In genomic region chr16:22939120-22939695, GRCm38 (mm10) we compare ENCODE assay signal across 25 mouse cellular contexts. TPM values are rescaled to one million over a fixed set of nuclear protein-coding genes. Genes with fewer than 3 reads are reported as not detected.
DNase-seq lines count a peak whose midpoint lies in the region; ATAC-seq and TF ChIP-seq lines count a peak whose summit lies in the region.
"Had no signal": no experiment of that assay in that cellular context is flagged by ENCODE, and none has a peak within 500 bp of the region (broad histone marks: within the 10 kb centered on the region; RNA-seq: fewer than 3 reads in every experiment).

No protein-coding gene starts in this region.

- H3K27ac ChIP-seq in heart, adult 2 months = no peak overlapping the region
- no peak overlapping the region for H3K27ac ChIP-seq in CH12.LX (ENCODE audit: insufficient read depth, low read depth)
- no peak overlapping the region for H3K27ac ChIP-seq in embryonic facial prominence, embryonic 15.5 days (replicated peaks)
- no peak overlapping the region for H3K27ac ChIP-seq in midbrain, embryonic 11.5 days (ENCODE audit: low read depth, low read length)
- H3K27ac ChIP-seq: embryonic facial prominence, embryonic 12.5 days; forebrain, embryonic 13.5 days; forebrain, embryonic 15.5 days had no signal

- H3K9ac ChIP-seq in heart, adult 2 months (ENCODE audit: low read depth, low read length) = no peak overlapping the region
- no peak overlapping the region for H3K9ac ChIP-seq in CH12.LX (ENCODE audit: insufficient read depth, low read depth)
- no peak overlapping the region for H3K9ac ChIP-seq in embryonic facial prominence, embryonic 15.5 days
- no peak overlapping the region for H3K9ac ChIP-seq in midbrain, embryonic 11.5 days (ENCODE audit: low read length)
- H3K9ac ChIP-seq: embryonic facial prominence, embryonic 12.5 days; forebrain, embryonic 13.5 days; forebrain, embryonic 15.5 days; forebrain, postnatal 0 days had no signal

- TF ChIP-seq EP300 in heart, adult 2 months (IDR thresholded peaks at IDR 0.05; ENCODE audit: insufficient read depth, low read depth, low read length) = no peak
- no peak for TF ChIP-seq EP300 in CH12.LX (IDR thresholded peaks at IDR 0.05; ENCODE audit: low read length)

- no peaks in the 10 kb centered on the region for H3K36me3 ChIP-seq in heart, adult 2 months (ENCODE audit: control insufficient read depth, insufficient read depth, low read length)
- peaks cover 0 to 2% of the 10 kb centered on the region in 2 experiments for H3K36me3 ChIP-seq in CH12.LX (replicated peaks in 1 of 2; ENCODE audit: control insufficient read depth in 1 of 2, insufficient read depth in 1 of 2, low read length in 1 of 2)
- no peaks in the 10 kb centered on the region for H3K36me3 ChIP-seq in embryonic facial prominence, embryonic 15.5 days
- H3K36me3 ChIP-seq in midbrain, embryonic 11.5 days (ENCODE audit: control insufficient read depth, insufficient read depth, low read length) = no peaks in the 10 kb centered on the region
- H3K36me3 ChIP-seq: embryonic facial prominence, embryonic 12.5 days; forebrain, embryonic 15.5 days; G1E had no signal

- no peak overlapping the region for H3K4me3 ChIP-seq in heart, adult 2 months
- no peak overlapping the region for H3K4me3 ChIP-seq in CH12.LX (replicated peaks in 1 of 3; ENCODE audit: low read depth in 2 of 3, low read length in 2 of 3, poor library complexity in 1 of 3)
- H3K4me3 ChIP-seq in embryonic facial prominence, embryonic 15.5 days (replicated peaks) = no peak overlapping the region
- no peak overlapping the region for H3K4me3 ChIP-seq in midbrain, embryonic 11.5 days (ENCODE audit: low read depth, low read length)
- H3K4me3 ChIP-seq: embryonic facial prominence, embryonic 12.5 days; forebrain, embryonic 13.5 days; forebrain, embryonic 15.5 days had no signal

- no peak for TF ChIP-seq CTCF in heart, adult 2 months (IDR thresholded peaks at IDR 0.05)
- TF ChIP-seq CTCF in CH12.LX (conservative IDR thresholded peaks at IDR 0.05 in 1 of 2, IDR thresholded peaks at IDR 0.05 in 1 of 2; ENCODE audit: low read depth in 2 of 2, low read length in 2 of 2) = no peak

- TF ChIP-seq RAD21 in CH12.LX (IDR thresholded peaks at IDR 0.05; ENCODE audit: low read depth, low read length) = no peak

- peak; percentile 76 for DNase-seq in heart, adult 11 months
- no peak for DNase-seq in heart, adult 2 months
- peak; percentile 11 for DNase-seq in CH12.LX (ENCODE audit: extremely low read depth)
- peak; percentile 9 for DNase-seq in ZHBTc4 (ENCODE audit: low read depth, low spot score)
- DNase-seq in midbrain, embryonic 11.5 days (ENCODE audit: low spot score, missing footprints) = no peak
- DNase-seq in cerebellum, adult 9-10 months = no peak
- DNase-seq: adrenal gland, adult 2 months; adrenal gland, postnatal 10 days; adrenal gland, postnatal 25 days; cerebellum, adult 11-12 months; cerebellum, adult 2 months; cerebellum, adult 9-11 months; cerebellum, postnatal 14 days; cerebellum, postnatal 36 days; embryo, embryonic 11 days; forebrain, postnatal 0 days had no signal

- no peaks in the 10 kb centered on the region for H3K27me3 ChIP-seq in heart, adult 2 months (ENCODE audit: control insufficient read depth, insufficient read depth, low read length)
- no peaks in the 10 kb centered on the region for H3K27me3 ChIP-seq in CH12.LX (replicated peaks)
- H3K27me3 ChIP-seq in embryonic facial prominence, embryonic 15.5 days = no peaks in the 10 kb centered on the region
- no peaks in the 10 kb centered on the region for H3K27me3 ChIP-seq in midbrain, embryonic 11.5 days (ENCODE audit: control insufficient read depth, insufficient read depth, low read length)
- H3K27me3 ChIP-seq: embryonic facial prominence, embryonic 12.5 days; forebrain, embryonic 13.5 days; forebrain, embryonic 15.5 days; Patski had no signal

- H3K79me2 ChIP-seq in heart, adult 2 months (replicated peaks; ENCODE audit: control insufficient read depth, insufficient read depth, low read length) = no peaks in the 10 kb centered on the region
- H3K79me2 ChIP-seq in CH12.LX (replicated peaks; ENCODE audit: control insufficient read depth, extremely low read depth, insufficient read depth, poor library complexity, severe bottlenecking) = no peaks in the 10 kb centered on the region

- peaks cover 13% of the 10 kb centered on the region for H3K9me3 ChIP-seq in CH12.LX (replicated peaks; ENCODE audit: low read length)
- H3K9me3 ChIP-seq in embryonic facial prominence, embryonic 15.5 days (replicated peaks) = no peaks in the 10 kb centered on the region
- H3K9me3 ChIP-seq in midbrain, embryonic 11.5 days (ENCODE audit: control insufficient read depth, low read length) = no peaks in the 10 kb centered on the region
- H3K9me3 ChIP-seq: embryonic facial prominence, embryonic 12.5 days; forebrain, embryonic 15.5 days; G1E had no signal

- WGBS in heart, adult 2 months = 58% methylated on average over 8 of the region's 8 CpGs
- 79% methylated on average over 8 of the region's 8 CpGs for WGBS in embryonic facial prominence, embryonic 15.5 days
- WGBS in midbrain, embryonic 11.5 days = 75% methylated on average over 8 of the region's 8 CpGs

- H3K4me2 ChIP-seq in CH12.LX (ENCODE audit: insufficient read depth, low read depth, poor library complexity, severe bottlenecking) = no peak overlapping the region
- no peak overlapping the region for H3K4me2 ChIP-seq in embryonic facial prominence, embryonic 15.5 days (replicated peaks)
- no peak overlapping the region for H3K4me2 ChIP-seq in midbrain, embryonic 11.5 days
- H3K4me2 ChIP-seq: embryonic facial prominence, embryonic 12.5 days; forebrain, embryonic 13.5 days; forebrain, embryonic 15.5 days had no signal

- in situ Hi-C loops in CH12.LX (cut with MboI; ENCODE audit: low pct_ligation_motif_present, low pct_unique_long_range_greater_than_20kb, low sequenced_read_pairs) = no loop called here

- dilution Hi-C loops in CH12.LX (cut with MboI; ENCODE audit: extremely low pct_ligation_motif_present, extremely low pct_unique_long_range_greater_than_20kb, low sequenced_read_pairs) = no loop called here

- no peak for TF ChIP-seq POLR2A in heart, adult 2 months (IDR thresholded peaks at IDR 0.05; ENCODE audit: insufficient read depth, low read depth, low read length)
- TF ChIP-seq POLR2A in CH12.LX (IDR thresholded peaks at IDR 0.05; ENCODE audit: low read depth, low read length) = no peak

- intact Hi-C loops in heart, adult 2 months (cut with DNase I) = no loop called here

- peak; percentile 77 for ATAC-seq in embryonic facial prominence, embryonic 15.5 days (ENCODE audit: insufficient number of reproducible peaks, low FRiP score, low TSS enrichment, low read depth)
- no peak for ATAC-seq in midbrain, embryonic 11.5 days (ENCODE audit: low FRiP score)
- ATAC-seq: forebrain, embryonic 13.5 days; forebrain, embryonic 15.5 days; forebrain, postnatal 0 days; Patski had no signal

- no peaks in the 10 kb centered on the region for H3K4me1 ChIP-seq in heart, adult 2 months (ENCODE audit: control insufficient read depth, insufficient read depth, low read length)
- peaks cover 10 to 34% of the 10 kb centered on the region in 2 experiments for H3K4me1 ChIP-seq in CH12.LX (ENCODE audit: control insufficient read depth in 1 of 2, insufficient read depth in 2 of 2)
- H3K4me1 ChIP-seq in embryonic facial prominence, embryonic 15.5 days = no peaks in the 10 kb centered on the region
- no peaks in the 10 kb centered on the region for H3K4me1 ChIP-seq in midbrain, embryonic 11.5 days (ENCODE audit: control insufficient read depth, insufficient read depth, low read length)
- H3K4me1 ChIP-seq: embryonic facial prominence, embryonic 12.5 days; forebrain, embryonic 13.5 days; forebrain, embryonic 15.5 days had no signal

TF ChIP-seq in CH12.LX, 34 proteins besides CTCF, POLR2A, EP300 and RAD21:
- TF ChIP-seq MAZ (IDR thresholded peaks at IDR 0.05; ENCODE audit: low read depth, low read length) = no peak
- no peak for TF ChIP-seq POLR2AphosphoS2 (IDR thresholded peaks at IDR 0.05; ENCODE audit: low read depth, low read length)
- no peak for TF ChIP-seq MXI1 (IDR thresholded peaks at IDR 0.05; ENCODE audit: low read depth, low read length)
- TF ChIP-seq UBTF (IDR thresholded peaks at IDR 0.05; ENCODE audit: low read depth, low read length) = no peak
- TF ChIP-seq TCF12 (IDR thresholded peaks at IDR 0.05; ENCODE audit: low read depth, low read length) = no peak
- TF ChIP-seq RCOR1 (conservative IDR thresholded peaks at IDR 0.05; ENCODE audit: low read depth, low read length) = no peak
- TF ChIP-seq E2F4 (IDR thresholded peaks at IDR 0.05; ENCODE audit: insufficient replicate concordance, low read depth, low read length) = no peak
- no peak for TF ChIP-seq KAT2A (IDR thresholded peaks at IDR 0.05; ENCODE audit: insufficient replicate concordance, low read length)
- no peak for TF ChIP-seq TBP (conservative IDR thresholded peaks at IDR 0.05; ENCODE audit: low read depth, low read length)
- no peak for TF ChIP-seq ETS1 (conservative IDR thresholded peaks at IDR 0.05; ENCODE audit: low read depth, low read length)

RNA-seq across cellular contexts. Expression of gene Hrg, which starts 11.7 kb away (rescaled TPM):
- total RNA-seq in heart, adult 2 months (2021) = not detected
- 0.26 TPM in 1 of 2 replicates, not detected in the other for polyA plus RNA-seq in heart, adult 2 months (2012; rRNA removed)
- total RNA-seq in CH12.LX (2012; rRNA removed) = not detected in 2 replicates
- not detected in 2 replicates for total RNA-seq in CH12.LX (2014; rRNA removed)
- not detected in 2 replicates for polyA plus RNA-seq in CH12.LX (2012; ENCODE audit: insufficient read length, low read depth)
- polyA plus RNA-seq in embryonic facial prominence, embryonic 15.5 days (2015; fragmentation: Nextera tagmentation; extraction: Ambion mirVana) = 0.12 and 0.18 TPM in 2 replicates
- polyA plus RNA-seq in midbrain, embryonic 11.5 days (2014; fragmentation: Nextera tagmentation; extraction: Ambion mirVana) = 0.10 TPM in 1 of 2 replicates, not detected in the other
- total RNA-seq: common myeloid progenitor, adult 5-6 weeks; forebrain, postnatal 0 days; G1E had no signal
- polyA plus RNA-seq: C2C12; cerebellum, adult 2 months; embryonic facial prominence, embryonic 12.5 days; forebrain, embryonic 15.5 days; forebrain, postnatal 0 days; G1E; Patski had no signal

RNA-seq across cellular contexts. Expression of gene Fetub, which starts 21.1 kb away (rescaled TPM):
- total RNA-seq in heart, adult 2 months (2021) = under 1 TPM; 0.27 to 0.57 TPM
- 0.44 and 0.86 TPM in 2 replicates for polyA plus RNA-seq in heart, adult 2 months (2012; rRNA removed)
- 0.25 and 0.42 TPM in 2 replicates for total RNA-seq in CH12.LX (2012; rRNA removed)
- 1.0 and 1.3 TPM in 2 replicates for total RNA-seq in CH12.LX (2014; rRNA removed)
- 15.5 and 15.8 TPM in 2 replicates for polyA plus RNA-seq in CH12.LX (2012; ENCODE audit: insufficient read length, low read depth)
- polyA plus RNA-seq in embryonic facial prominence, embryonic 15.5 days (2015; fragmentation: Nextera tagmentation; extraction: Ambion mirVana) = 5.5 and 5.8 TPM in 2 replicates
- not detected in 2 replicates for polyA plus RNA-seq in midbrain, embryonic 11.5 days (2014; fragmentation: Nextera tagmentation; extraction: Ambion mirVana)
- total RNA-seq: common myeloid progenitor, adult 5-6 weeks; forebrain, postnatal 0 days had no signal
- polyA plus RNA-seq: cerebellum, adult 2 months; embryonic facial prominence, embryonic 12.5 days; forebrain, embryonic 11.5 days; forebrain, embryonic 13.5 days; forebrain, embryonic 15.5 days had no signal

RNA-seq across cellular contexts. Expression of gene Ahsg, which starts 48.1 kb away (rescaled TPM):
- total RNA-seq in heart, adult 2 months (2021) = 1 to 10 TPM; 8.0 to 8.6 TPM
- polyA plus RNA-seq in heart, adult 2 months (2012; rRNA removed) = 15.1 and 19.3 TPM in 2 replicates
- total RNA-seq in CH12.LX (2012; rRNA removed) (not detected in 2 replicates), CH12.LX (2014; rRNA removed) (not detected in 2 replicates)
- 0.25 and 0.43 TPM in 2 replicates for polyA plus RNA-seq in CH12.LX (2012; ENCODE audit: insufficient read length, low read depth)
- polyA plus RNA-seq in embryonic facial prominence, embryonic 15.5 days (2015; fragmentation: Nextera tagmentation; extraction: Ambion mirVana) = 0.49 TPM in 1 of 2 replicates, not detected in the other
- polyA plus RNA-seq in midbrain, embryonic 11.5 days (2014; fragmentation: Nextera tagmentation; extraction: Ambion mirVana) = 0.14 TPM in 1 of 2 replicates, not detected in the other
- total RNA-seq: common myeloid progenitor, adult 5-6 weeks; forebrain, postnatal 0 days had no signal
- polyA plus RNA-seq: C2C12; cerebellum, adult 2 months; embryonic facial prominence, embryonic 12.5 days; forebrain, embryonic 11.5 days; forebrain, embryonic 13.5 days; forebrain, embryonic 15.5 days; forebrain, postnatal 0 days; Patski had no signal

Comparison
In these comparisons a context has a peak if more than half of its experiments do, and no peak if none do; other contexts are left out.
1. DNase-seq: peak in heart, adult 11 months (single experiment), CH12.LX (single experiment) and ZHBTc4 (single experiment); none in heart, adult 2 months (0 of 2), midbrain, embryonic 11.5 days (single experiment) and cerebellum, adult 9-10 months (single experiment).
2. RNA of gene Ahsg, which starts 48.1 kb away (polyA plus RNA-seq): 15.1 to 19.3 TPM in heart, adult 2 months; 0.49 TPM in embryonic facial prominence, embryonic 15.5 days, 0.25 to 0.43 TPM in CH12.LX and 0.14 TPM in midbrain, embryonic 11.5 days; every median in the first group is over 10 times any median in the second.